Mouse (Mus musculus) splenic B cell, adult 2 months (primary cell): ENCODE measurements around the gene Slc39a3.
A peak's percentile ranks its signal among the peaks of the same experiment; 100 is the strongest.
"Not testable (repeated sequence)": the region's sequence is repeated elsewhere in the genome, so short reads cannot be mapped to it uniquely, and the experiment has no call there.

Experiments used
- DNase-seq: peaks from one replicate; pipeline ENCODE4 v3.0.0-alpha.2; 2011; ENCODE audit warnings: low read depth, low spot score
- H3K27me3 ChIP-seq: 2 replicates; pipeline ENCODE4 v1.6.1; 2012; ENCODE audit warnings: mild to moderate bottlenecking, low read length, moderate library complexity, mixed read lengths; ENCODE audit not compliant: control insufficient read depth, poor library complexity, insufficient read depth, severe bottlenecking
- H3K36me3 ChIP-seq: 2 replicates; pipeline ENCODE4 v1.6.1; 2012; ENCODE audit warnings: mild to moderate bottlenecking, low read length, moderate library complexity, mixed read lengths; ENCODE audit not compliant: control insufficient read depth, poor library complexity, insufficient read depth, severe bottlenecking

Slc39a3 gene

GRCm38 (mm10) chr10:81001161-81001560 is 36.1 kb downstream of the Slc39a3 start:
- H3K36me3 ChIP-seq: no peaks in the 10 kb centered on the region
- H3K27me3 ChIP-seq: no peaks in the 10 kb centered on the region
- no peak for DNase-seq

- H3K36me3 ChIP-seq: no peaks in the 10 kb centered on the region
Measured at GRCm38 (mm10) chr10:81000197-81001062, 36.8 kb downstream of the Slc39a3 start.

GRCm38 (mm10) chr10:80999362-81000196 is 37.6 kb downstream of the Slc39a3 start:
- H3K36me3 ChIP-seq: no peaks in the 10 kb centered on the region
- DNase-seq: peak; percentile 91

More at GRCm38 (mm10) chr10:81000197-81001062, 36.8 kb downstream of the Slc39a3 start:
- DNase-seq: no peak
- H3K27me3 ChIP-seq: no peaks in the 10 kb centered on the region

GRCm38 (mm10) chr10:80998778-80999177 is 38.4 kb downstream of the Slc39a3 start:
- Histone ChIP-seq H3K27me3 (no peaks in the 10 kb centered on the region), H3K36me3 (no peaks in the 10 kb centered on the region)
- DNase-seq: peak; percentile 79

More at GRCm38 (mm10) chr10:80999362-81000196, 37.6 kb downstream of the Slc39a3 start:
- H3K27me3 ChIP-seq: no peaks in the 10 kb centered on the region

GRCm38 (mm10) chr10:80998021-80998420 is 39.2 kb downstream of the Slc39a3 start:
- Histone ChIP-seq H3K27me3 (no peaks in the 10 kb centered on the region), H3K36me3 (no peaks in the 10 kb centered on the region)
- DNase-seq: no peak

GRCm38 (mm10) chr10:80997332-80997731 is 39.9 kb downstream of the Slc39a3 start:
- no peak for DNase-seq
- no peaks in the 10 kb centered on the region for H3K27me3 ChIP-seq
- no peaks in the 10 kb centered on the region for H3K36me3 ChIP-seq

GRCm38 (mm10) chr10:80996501-80996900 is 40.7 kb downstream of the Slc39a3 start:
- DNase-seq: no peak
- no peaks in the 10 kb centered on the region for H3K36me3 ChIP-seq
- no peaks in the 10 kb centered on the region for H3K27me3 ChIP-seq

GRCm38 (mm10) chr10:80995091-80995632 is 42.1 kb downstream of the Slc39a3 start:
- Histone ChIP-seq H3K36me3 (no peaks in the 10 kb centered on the region), H3K27me3 (no peaks in the 10 kb centered on the region)
- peak; percentile 87 for DNase-seq

GRCm38 (mm10) chr10:80994621-80995020 is 42.6 kb downstream of the Slc39a3 start:
- no peaks in the 10 kb centered on the region for H3K36me3 ChIP-seq
- no peak for DNase-seq
- no peaks in the 10 kb centered on the region for H3K27me3 ChIP-seq

GRCm38 (mm10) chr10:80993276-80993675 is 44.0 kb downstream of the Slc39a3 start:
- Histone ChIP-seq H3K36me3 (no peaks in the 10 kb centered on the region), H3K27me3 (no peaks in the 10 kb centered on the region)
- no peak for DNase-seq

- Histone ChIP-seq H3K27me3 (no peaks in the 10 kb centered on the region), H3K36me3 (no peaks in the 10 kb centered on the region)
- no peak for DNase-seq
Measured at GRCm38 (mm10) chr10:80991945-80992344, 45.3 kb downstream of the Slc39a3 start.

- H3K36me3 ChIP-seq: no peaks in the 10 kb centered on the region
- no peaks in the 10 kb centered on the region for H3K27me3 ChIP-seq
- peak; percentile 80 for DNase-seq
Measured at GRCm38 (mm10) chr10:80991007-80991406, 46.2 kb downstream of the Slc39a3 start.

GRCm38 (mm10) chr10:80990406-80990805 is 46.8 kb downstream of the Slc39a3 start:
- Histone ChIP-seq H3K27me3 (no peaks in the 10 kb centered on the region), H3K36me3 (no peaks in the 10 kb centered on the region)
- peak; percentile 60 for DNase-seq

GRCm38 (mm10) chr10:80989854-80990253 is 47.4 kb downstream of the Slc39a3 start:
- not testable (repeated sequence) for H3K36me3 ChIP-seq, H3K27me3 ChIP-seq, DNase-seq

- peak; percentile 75 for DNase-seq
- no peaks in the 10 kb centered on the region for H3K27me3 ChIP-seq
- no peaks in the 10 kb centered on the region for H3K36me3 ChIP-seq
Measured at GRCm38 (mm10) chr10:80989446-80989845, 47.8 kb downstream of the Slc39a3 start.
